Mouse (Mus musculus) embryonic facial prominence, embryonic 12.5 days (tissue): ENCODE results near the gene Pkn3. TPM values are rescaled to one million over a fixed set of nuclear protein-coding genes. Genes with fewer than 3 reads are reported as not detected.
"Not testable (repeated sequence)": the region's sequence is repeated elsewhere in the genome, so short reads cannot be mapped to it uniquely, and the experiment has no call there.

Experiments
- ATAC-seq: fragments of 200-750 bp; cut with Nextera tagmentation; 2 replicates; pipeline ENCODE4 v1.8.0; 2017; ENCODE audit not compliant: insufficient number of reproducible peaks, insufficient read depth, low FRiP score, low TSS enrichment
- H3K27ac ChIP-seq: fragments of 300-500 bp; sonication (generic); 2 replicates; pipeline ENCODE4 v1.5.1; 2016; ENCODE audit warnings: mild to moderate bottlenecking
- H3K27me3 ChIP-seq: fragments of 300-500 bp; sonication (generic); 2 replicates; pipeline ENCODE4 v1.6.1; 2016; ENCODE audit warnings: mild to moderate bottlenecking, moderate library complexity
- H3K36me3 ChIP-seq: fragments of 300-500 bp; sonication (generic); 2 replicates; pipeline ENCODE4 v1.6.1; 2016; ENCODE audit warnings: mild to moderate bottlenecking
- H3K4me1 ChIP-seq: fragments of 300-500 bp; sonication (generic); 2 replicates; pipeline ENCODE4 v1.6.1; 2016
- H3K4me2 ChIP-seq: fragments of 300-500 bp; sonication (generic); replicated peaks from 2 replicates; pipeline ENCODE4 v1.6.1; 2016; ENCODE audit warnings: mild to moderate bottlenecking, moderate library complexity
- H3K4me3 ChIP-seq: fragments of 300-500 bp; sonication (generic); 2 replicates; pipeline ENCODE4 v1.5.1; 2016; ENCODE audit warnings: mild to moderate bottlenecking
- H3K9ac ChIP-seq: fragments of 300-500 bp; sonication (generic); 2 replicates; pipeline ENCODE4 v1.6.1; 2016; ENCODE audit warnings: mild to moderate bottlenecking, moderate library complexity
- H3K9me3 ChIP-seq: fragments of 300-500 bp; sonication (generic); 2 replicates; pipeline ENCODE4 v1.6.1; 2016; ENCODE audit warnings: mild to moderate bottlenecking, moderate library complexity
- WGBS: fragments of 180-500 bp; shearing (Covaris S2); methylation state at CpG from one replicate; pipeline ENCODE4 v1.1.7; 2016; 5-methylcytosine and 5-hydroxymethylcytosine counted together
- polyA plus RNA-seq: library from polyadenylated mRNA; unstranded; fragments of >200 nt; fragmentation: Nextera tagmentation; extraction: Ambion mirVana; gene quantifications from 2 replicates; pipeline ENCODE4 v1.2.1, GENCODE M21; 2016

The Pkn3 gene
- polyA plus RNA-seq, 1 experiment from 2014 or later = 11.6 TPM

- 90% methylated on average over 3 of the region's 3 CpGs for WGBS
- no peak overlapping the region for H3K4me3 ChIP-seq
- no peak overlapping the region for H3K4me2 ChIP-seq
- H3K9ac ChIP-seq = no peak overlapping the region
- no peaks in the 10 kb centered on the region for H3K27me3 ChIP-seq
- no peak overlapping the region for H3K27ac ChIP-seq
- H3K9me3 ChIP-seq = no peaks in the 10 kb centered on the region
- no peak for ATAC-seq
- H3K4me1 ChIP-seq = no peaks in the 10 kb centered on the region
- peaks cover 12% of the 10 kb centered on the region; the same call in 1 of the 2 replicates for H3K36me3 ChIP-seq
Observed at GRCm38 (mm10) chr2:30049831-30050230, 27.7 kb upstream of the Pkn3 start.

GRCm38 (mm10) chr2:30051992-30052761 is 25.3 kb upstream of the Pkn3 start:
- WGBS = 49% methylated on average over 6 of the region's 6 CpGs
- H3K27ac ChIP-seq = no peak overlapping the region
- ATAC-seq = no peak
- H3K9ac ChIP-seq = no peak overlapping the region
- no peaks in the 10 kb centered on the region for H3K27me3 ChIP-seq
- H3K4me1 ChIP-seq = peaks cover 1% of the 10 kb centered on the region; the same call in 1 of the 2 replicates
- H3K4me3 ChIP-seq = no peak overlapping the region
- 0 out of 2 replicates have a peak, but pooled peaks cover under 1% of the 10 kb centered on the region for H3K36me3 ChIP-seq
- H3K9me3 ChIP-seq = no peaks in the 10 kb centered on the region
- no peak overlapping the region for H3K4me2 ChIP-seq

GRCm38 (mm10) chr2:30055310-30055709 is 22.2 kb upstream of the Pkn3 start:
- H3K36me3 ChIP-seq, H3K4me3 ChIP-seq, ATAC-seq, H3K9me3 ChIP-seq, H3K27me3 ChIP-seq, H3K4me1 ChIP-seq, H3K4me2 ChIP-seq, H3K9ac ChIP-seq, H3K27ac ChIP-seq: not testable (repeated sequence)
- 92% methylated on average over 3 of the region's 3 CpGs for WGBS

- Histone ChIP-seq H3K4me1 (peaks cover 9% of the 10 kb centered on the region; the same call in 1 of the 2 replicates), H3K9me3 (no peaks in the 10 kb centered on the region), H3K4me3 (no peak overlapping the region), H3K27me3 (no peaks in the 10 kb centered on the region), H3K9ac (no peak overlapping the region), H3K36me3 (no peaks in the 10 kb centered on the region), H3K4me2 (no peak overlapping the region), H3K27ac (no peak overlapping the region)
- 79% methylated on average over 3 of the region's 3 CpGs for WGBS
- no peak for ATAC-seq
Observed at GRCm38 (mm10) chr2:30056736-30057135, 20.7 kb upstream of the Pkn3 start.

GRCm38 (mm10) chr2:30057223-30057904 is 20.1 kb upstream of the Pkn3 start, which contains the start of gene Set:
Gene Set (plus strand): TSS chr2:30057378.
- ATAC-seq = no peak
- no peaks in the 10 kb centered on the region for H3K27me3 ChIP-seq
- H3K36me3 ChIP-seq = no peaks in the 10 kb centered on the region
- H3K4me1 ChIP-seq = peaks cover 9% of the 10 kb centered on the region; the same call in 1 of the 2 replicates
- WGBS = 44% methylated on average over 12 of the region's 12 CpGs
- H3K4me2 ChIP-seq = no peak within 1 kb of the TSS
- H3K4me3 ChIP-seq = no peak within 1 kb of the TSS
- no peaks in the 10 kb centered on the region for H3K9me3 ChIP-seq
- H3K9ac ChIP-seq = no peak within 1 kb of the TSS
- H3K27ac ChIP-seq = no peak within 1 kb of the TSS

GRCm38 (mm10) chr2:30058418-30058817 is 19.1 kb upstream of the Pkn3 start:
- peaks cover 14% of the 10 kb centered on the region for H3K4me1 ChIP-seq
- no peak overlapping the region for H3K27ac ChIP-seq
- H3K4me3 ChIP-seq = no peak overlapping the region
- no peaks in the 10 kb centered on the region for H3K36me3 ChIP-seq
- H3K4me2 ChIP-seq = no peak overlapping the region
- no peak overlapping the region for H3K9ac ChIP-seq
- WGBS = 55% methylated on average over 5 of the region's 5 CpGs
- no peak for ATAC-seq
- no peaks in the 10 kb centered on the region for H3K27me3 ChIP-seq
- H3K9me3 ChIP-seq = no peaks in the 10 kb centered on the region

GRCm38 (mm10) chr2:30061215-30062166 is 16.0 kb upstream of the Pkn3 start:
- peaks cover 36% of the 10 kb centered on the region for H3K4me1 ChIP-seq
- H3K9ac ChIP-seq = peak overlapping the region; percentile 70
- H3K27ac ChIP-seq = peak overlapping the region; percentile 93
- H3K27me3 ChIP-seq = no peaks in the 10 kb centered on the region
- no peaks in the 10 kb centered on the region for H3K9me3 ChIP-seq
- H3K36me3 ChIP-seq = no peaks in the 10 kb centered on the region
- WGBS = 8% methylated on average over 37 of the region's 37 CpGs
- ATAC-seq = no peak
- H3K4me3 ChIP-seq = peak overlapping the region; percentile 58
- peak overlapping the region; percentile 62 for H3K4me2 ChIP-seq

- WGBS = under 1% methylated on average over 40 of the region's 40 CpGs
- H3K27ac ChIP-seq = peak overlapping the region; percentile 93
- peaks cover 34% of the 10 kb centered on the region for H3K4me1 ChIP-seq
- peak overlapping the region; percentile 70 for H3K9ac ChIP-seq
- H3K4me3 ChIP-seq = peak overlapping the region; percentile 58
- no peak for ATAC-seq
- H3K27me3 ChIP-seq = no peaks in the 10 kb centered on the region
- no peaks in the 10 kb centered on the region for H3K36me3 ChIP-seq
- H3K9me3 ChIP-seq = no peaks in the 10 kb centered on the region
- H3K4me2 ChIP-seq = peak overlapping the region; percentile 62
Observed at GRCm38 (mm10) chr2:30062249-30063093, 15.0 kb upstream of the Pkn3 start.

GRCm38 (mm10) chr2:30063235-30063634 is 14.2 kb upstream of the Pkn3 start:
- Histone ChIP-seq H3K36me3 (peaks cover under 1% of the 10 kb centered on the region; the same call in 1 of the 2 replicates), H3K4me3 (peak overlapping the region; percentile 58), H3K9ac (peak overlapping the region; percentile 70), H3K4me1 (peaks cover 35% of the 10 kb centered on the region), H3K4me2 (peak overlapping the region; percentile 62), H3K27me3 (no peaks in the 10 kb centered on the region), H3K27ac (peak overlapping the region; percentile 93), H3K9me3 (no peaks in the 10 kb centered on the region)
- 6% methylated on average over 8 of the region's 8 CpGs for WGBS
- no peak for ATAC-seq

- Histone ChIP-seq H3K27me3 (no peaks in the 10 kb centered on the region), H3K4me2 (peak overlapping the region; percentile 62), H3K36me3 (peaks cover 6% of the 10 kb centered on the region), H3K4me3 (peak overlapping the region; percentile 58), H3K9me3 (no peaks in the 10 kb centered on the region), H3K9ac (peak overlapping the region; percentile 70; the same call in 1 of the 2 replicates), H3K27ac (no peak overlapping the region; the same call in 1 of the 2 replicates), H3K4me1 (peaks cover 39% of the 10 kb centered on the region)
- 13% methylated on average over 2 of the region's 3 CpGs for WGBS
- no peak for ATAC-seq
Observed at GRCm38 (mm10) chr2:30063791-30064190, 13.7 kb upstream of the Pkn3 start.
